Mouse (Mus musculus): ENCODE results near the gene Tacr1.

DNA sequence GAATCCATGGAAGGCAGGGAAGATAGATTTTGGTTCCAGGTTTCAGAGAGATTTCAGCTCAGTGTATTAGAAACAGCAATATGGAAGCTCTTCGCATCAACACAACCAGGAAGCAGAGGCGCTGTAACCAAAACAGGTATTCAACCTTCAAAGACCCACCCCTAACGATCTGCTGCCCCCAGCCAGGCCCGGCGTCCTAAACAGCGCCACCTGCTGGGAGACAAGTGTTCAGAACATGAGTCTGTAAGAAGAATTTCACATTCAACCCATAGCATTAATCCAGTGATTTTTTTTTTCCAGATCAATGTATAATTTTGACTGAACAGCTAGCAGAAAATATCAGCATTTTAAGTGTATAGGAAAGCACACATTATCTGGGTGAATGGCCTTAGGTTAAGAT lies 26.8 kb downstream of the Tacr1 start:
- TF ChIP-seq POLR2A (IDR thresholded peaks at IDR 0.05; ENCODE audit: borderline replicate concordance, extremely low read depth, insufficient read depth, insufficient read length, poor library complexity, severe bottlenecking) (no peak), CTCF (IDR thresholded peaks at IDR 0.05; ENCODE audit: borderline replicate concordance, extremely low read depth, insufficient read depth, insufficient read length) (peak; percentile 29; the same call in 1 of the 2 replicates)

All from brain, embryonic 14.5 days (tissue).